Mouse (Mus musculus): ENCODE results near the gene Dctn5. TPM values are rescaled to one million over a fixed set of nuclear protein-coding genes. Genes with fewer than 3 reads are reported as not detected.

Dctn5 gene
- 41.7 TPM for polyA plus RNA-seq (2014; fragmentation: Illumina TruSeq; extraction: RNeasy Lipid Tissue Mini Kit (QIAGEN cat#74804); ENCODE audit: low read depth, low replicate concordance)

DNA sequence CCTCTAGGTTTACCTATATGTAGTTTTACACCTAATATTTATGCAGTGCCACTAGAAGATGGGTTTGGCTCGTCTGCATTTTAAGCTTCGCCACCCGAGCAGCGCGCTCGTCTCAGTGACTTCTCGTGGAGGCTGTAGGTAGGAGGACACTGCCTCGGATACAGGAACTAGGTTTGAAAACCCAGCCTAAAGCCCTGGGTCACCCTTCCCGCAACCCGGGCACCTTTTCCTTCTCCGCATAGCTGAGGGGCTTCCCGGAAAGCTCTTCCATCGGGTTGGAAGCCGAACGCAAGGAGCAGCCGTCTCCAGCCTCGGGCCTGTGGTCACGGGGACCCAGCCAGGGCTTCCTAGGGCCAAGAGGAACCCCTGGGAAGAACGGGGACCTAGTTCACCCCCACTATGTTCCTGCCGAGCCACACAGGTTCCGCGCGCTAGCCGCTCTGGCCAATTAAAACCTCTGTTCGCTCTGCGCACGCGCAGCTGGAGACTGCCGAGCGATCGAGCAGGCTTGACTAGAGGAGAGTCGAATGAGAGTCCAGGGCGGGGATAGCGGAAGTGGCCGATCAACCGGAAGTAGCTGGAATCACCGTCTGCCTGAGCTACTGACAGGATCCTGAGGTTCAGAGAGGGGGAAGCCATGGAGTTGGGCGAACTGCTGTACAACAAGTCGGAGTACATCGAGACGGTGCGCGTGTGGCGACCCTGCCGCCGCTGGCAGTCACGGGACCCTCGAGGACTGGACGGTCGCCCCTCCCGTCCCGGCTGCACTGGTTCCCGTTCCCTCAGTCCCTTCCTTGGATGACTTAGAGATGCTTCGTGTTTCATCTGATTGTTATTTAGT is at the start of gene Dctn5, which contains the start of gene Palb2:
TSS of gene Dctn5 (plus strand) at position 545 of the 841 bp plus-strand sequence.
TSS of gene Palb2 (minus strand) at position 489 of the 841 bp plus-strand sequence.

GRCm38 (mm10) chr7:122101747-122102244 is 31.0 kb upstream of the Dctn5 start, which contains the start of gene Ndufab1:
TSS of gene Ndufab1 (minus strand) at chr7:122101886.

DNA sequence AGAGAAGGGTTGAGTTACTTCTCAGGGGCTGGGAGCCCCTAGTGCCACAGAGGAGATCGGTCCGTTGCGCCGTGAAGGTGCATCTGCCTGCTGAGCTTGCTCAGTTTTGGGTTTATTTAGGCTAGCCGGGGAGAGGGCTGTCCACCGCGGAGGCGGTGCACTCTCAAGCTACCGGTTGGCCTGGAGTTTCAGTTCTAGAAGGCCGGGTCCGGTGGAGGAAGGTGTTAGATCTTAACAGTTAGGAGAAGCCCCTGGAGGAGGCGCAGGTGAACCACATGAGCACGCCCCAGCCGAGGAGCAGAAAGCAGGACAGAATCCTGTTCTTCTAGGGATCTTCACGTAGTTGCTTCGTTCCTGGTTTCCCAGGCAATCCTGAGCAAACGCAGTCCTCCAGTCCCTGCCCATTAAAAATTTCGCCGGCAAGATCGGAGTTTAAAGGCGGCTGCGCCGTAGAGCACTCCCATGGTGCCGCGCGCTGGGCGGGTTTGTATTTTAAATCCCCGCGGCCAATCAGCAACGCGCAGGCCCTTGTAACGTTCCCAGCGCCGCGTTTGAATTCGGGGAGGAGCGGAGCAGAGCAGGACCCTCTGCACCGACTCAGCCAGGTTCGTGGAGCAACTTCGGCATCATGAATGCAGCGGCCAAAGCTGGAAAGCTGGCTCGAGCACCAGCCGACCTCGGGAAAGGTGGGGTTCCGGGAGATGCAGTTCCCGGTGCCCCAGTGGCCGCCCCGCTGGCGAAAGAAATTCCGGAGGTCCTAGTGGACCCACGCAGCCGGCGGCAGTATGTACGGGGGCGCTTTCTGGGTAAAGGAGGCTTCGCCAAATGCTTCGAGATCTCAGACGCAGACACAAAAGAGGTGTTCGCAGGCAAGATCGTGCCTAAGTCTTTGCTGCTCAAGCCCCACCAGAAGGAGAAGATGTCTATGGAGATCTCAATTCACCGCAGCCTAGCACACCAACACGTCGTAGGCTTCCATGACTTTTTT is 26.4 kb downstream of the Dctn5 start, which contains the start of gene Plk1:
TSS of gene Plk1 (plus strand) at position 525 of the 988 bp plus-strand sequence.

DNA sequence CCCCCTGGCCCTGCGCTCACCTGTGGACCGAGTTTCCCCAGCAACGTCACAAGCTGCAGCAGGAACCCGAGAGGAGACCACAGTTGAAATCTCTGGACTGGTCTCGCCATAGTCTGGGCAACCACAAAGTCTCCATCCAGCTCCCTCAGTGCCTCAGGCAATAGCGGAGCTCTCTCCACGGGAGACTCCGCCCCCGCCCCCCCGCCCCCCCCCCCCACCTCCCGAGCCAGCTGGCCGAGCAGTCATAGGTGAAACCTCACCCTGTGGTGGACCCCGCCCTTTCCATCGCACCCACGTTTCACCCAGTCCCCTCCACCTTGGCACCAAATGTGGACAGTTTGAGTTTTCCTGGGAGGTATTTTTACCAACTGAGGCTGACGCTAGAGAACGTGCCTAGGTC is 53.2 kb downstream of the Dctn5 start, which contains the start of gene Ern2:
TSS of gene Ern2 (minus strand) at position 165 of the 400 bp plus-strand sequence.

Other genes with a start within 250 kb of the Dctn5 start
- gene Cog7, start 151.3 kb upstream of the Dctn5 start, polyA plus RNA-seq (2014; fragmentation: Illumina TruSeq; extraction: RNeasy Lipid Tissue Mini Kit (QIAGEN cat#74804); ENCODE audit: low read depth, low replicate concordance) = 18.6 TPM
- gene Gga2, start 111.8 kb upstream of the Dctn5 start, polyA plus RNA-seq (2014; fragmentation: Illumina TruSeq; extraction: RNeasy Lipid Tissue Mini Kit (QIAGEN cat#74804); ENCODE audit: low read depth, low replicate concordance) = 29.6 TPM
- gene Ubfd1, start 65.9 kb upstream of the Dctn5 start, polyA plus RNA-seq (2014; fragmentation: Illumina TruSeq; extraction: RNeasy Lipid Tissue Mini Kit (QIAGEN cat#74804); ENCODE audit: low read depth, low replicate concordance) = 18.4 TPM
- 11.3 TPM for gene Ears2, start 65.8 kb upstream of the Dctn5 start, polyA plus RNA-seq (2014; fragmentation: Illumina TruSeq; extraction: RNeasy Lipid Tissue Mini Kit (QIAGEN cat#74804); ENCODE audit: low read depth, low replicate concordance)
- 1,642 TPM for gene Ndufab1, start 31.2 kb upstream of the Dctn5 start, polyA plus RNA-seq (2014; fragmentation: Illumina TruSeq; extraction: RNeasy Lipid Tissue Mini Kit (QIAGEN cat#74804); ENCODE audit: low read depth, low replicate concordance)
- gene Palb2, start 56 bp upstream of the Dctn5 start, polyA plus RNA-seq (2014; fragmentation: Illumina TruSeq; extraction: RNeasy Lipid Tissue Mini Kit (QIAGEN cat#74804); ENCODE audit: low read depth, low replicate concordance) = 0.97 TPM
- 0.65 TPM for gene Plk1, start 26.4 kb downstream of the Dctn5 start, polyA plus RNA-seq (2014; fragmentation: Illumina TruSeq; extraction: RNeasy Lipid Tissue Mini Kit (QIAGEN cat#74804); ENCODE audit: low read depth, low replicate concordance)
- not detected for gene Ern2, start 53.2 kb downstream of the Dctn5 start, polyA plus RNA-seq (2014; fragmentation: Illumina TruSeq; extraction: RNeasy Lipid Tissue Mini Kit (QIAGEN cat#74804); ENCODE audit: low read depth, low replicate concordance)
- 2.9 TPM for gene Chp2, start 86.5 kb downstream of the Dctn5 start, polyA plus RNA-seq (2014; fragmentation: Illumina TruSeq; extraction: RNeasy Lipid Tissue Mini Kit (QIAGEN cat#74804); ENCODE audit: low read depth, low replicate concordance)
- 1.9 TPM for gene Prkcb, start 155.7 kb downstream of the Dctn5 start, polyA plus RNA-seq (2014; fragmentation: Illumina TruSeq; extraction: RNeasy Lipid Tissue Mini Kit (QIAGEN cat#74804); ENCODE audit: low read depth, low replicate concordance)

Data from heart, adult 10 weeks (tissue).